Mouse (Mus musculus): Measurements from ENCODE around the gene Gm20517. TPM values are rescaled to one million over a fixed set of nuclear protein-coding genes. Genes with fewer than 3 reads are reported as not detected.
A peak's percentile ranks its signal among the peaks of the same experiment; 100 is the strongest.

Gene Gm20517
- polyA plus RNA-seq, 1 experiment from 2014 or later = 1.8 TPM

DNA sequence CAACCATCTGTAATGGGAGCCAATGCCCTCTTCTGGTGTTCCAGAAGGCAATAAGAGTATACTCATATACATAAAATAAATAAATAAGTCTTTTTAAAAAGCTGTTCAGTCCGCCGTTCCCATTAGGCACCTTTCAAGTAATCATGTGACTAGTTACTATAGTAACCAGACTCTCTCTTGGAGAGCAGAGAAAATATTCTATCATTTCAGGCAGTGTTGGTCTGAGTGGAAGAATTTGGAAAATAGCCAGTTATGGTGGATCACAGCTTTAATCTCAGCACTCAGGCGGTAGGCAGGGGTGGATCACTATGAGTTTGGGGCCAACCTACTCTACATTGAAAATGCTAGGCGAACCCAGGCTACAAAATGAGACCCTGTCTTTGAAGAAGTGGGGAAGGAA is 57.8 kb downstream of the Gm20517 start:
- no peak for ATAC-seq (ENCODE audit: low FRiP score, low read depth)
- H3K9me3 ChIP-seq = no peaks in the 10 kb centered on the region
- H3K27ac ChIP-seq = no peak overlapping the region
- peaks cover 8% of the 10 kb centered on the region for H3K36me3 ChIP-seq
- H3K9ac ChIP-seq = no peak overlapping the region
- no peak overlapping the region for H3K4me3 ChIP-seq
- H3K4me2 ChIP-seq (replicated peaks) = no peak overlapping the region
- peaks cover 15% of the 10 kb centered on the region for H3K4me1 ChIP-seq
- WGBS = 80% methylated on average over 4 of the region's 4 CpGs
- H3K27me3 ChIP-seq = peaks cover 23% of the 10 kb centered on the region

DNA sequence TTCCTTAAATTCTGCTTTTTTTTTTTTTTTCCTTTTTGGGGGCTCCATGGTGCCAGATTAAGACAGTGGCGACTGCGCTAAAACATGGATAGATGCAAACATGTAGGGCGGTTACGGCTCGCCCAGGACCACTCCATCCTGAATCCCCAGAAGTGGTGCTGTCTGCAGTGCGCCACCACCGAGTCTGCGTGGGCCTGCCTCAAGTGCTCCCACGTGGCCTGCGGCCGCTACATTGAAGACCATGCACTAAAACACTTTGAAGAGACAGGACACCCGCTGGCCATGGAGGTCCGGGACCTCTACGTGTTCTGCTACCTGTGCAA is 60.6 kb downstream of the Gm20517 start:
- Histone ChIP-seq H3K9ac (peak overlapping the region; percentile 68), H3K27ac (no peak overlapping the region), H3K4me3 (peak overlapping the region; percentile 48), H3K9me3 (no peaks in the 10 kb centered on the region), H3K4me1 (peaks cover 15% of the 10 kb centered on the region), H3K36me3 (peaks cover 19% of the 10 kb centered on the region), H3K27me3 (peaks cover 23% of the 10 kb centered on the region), H3K4me2 (replicated peaks) (peak overlapping the region; percentile 89)
- WGBS = 15% methylated on average over 14 of the region's 14 CpGs
- peak; percentile 52 for ATAC-seq (ENCODE audit: low FRiP score, low read depth)

DNA sequence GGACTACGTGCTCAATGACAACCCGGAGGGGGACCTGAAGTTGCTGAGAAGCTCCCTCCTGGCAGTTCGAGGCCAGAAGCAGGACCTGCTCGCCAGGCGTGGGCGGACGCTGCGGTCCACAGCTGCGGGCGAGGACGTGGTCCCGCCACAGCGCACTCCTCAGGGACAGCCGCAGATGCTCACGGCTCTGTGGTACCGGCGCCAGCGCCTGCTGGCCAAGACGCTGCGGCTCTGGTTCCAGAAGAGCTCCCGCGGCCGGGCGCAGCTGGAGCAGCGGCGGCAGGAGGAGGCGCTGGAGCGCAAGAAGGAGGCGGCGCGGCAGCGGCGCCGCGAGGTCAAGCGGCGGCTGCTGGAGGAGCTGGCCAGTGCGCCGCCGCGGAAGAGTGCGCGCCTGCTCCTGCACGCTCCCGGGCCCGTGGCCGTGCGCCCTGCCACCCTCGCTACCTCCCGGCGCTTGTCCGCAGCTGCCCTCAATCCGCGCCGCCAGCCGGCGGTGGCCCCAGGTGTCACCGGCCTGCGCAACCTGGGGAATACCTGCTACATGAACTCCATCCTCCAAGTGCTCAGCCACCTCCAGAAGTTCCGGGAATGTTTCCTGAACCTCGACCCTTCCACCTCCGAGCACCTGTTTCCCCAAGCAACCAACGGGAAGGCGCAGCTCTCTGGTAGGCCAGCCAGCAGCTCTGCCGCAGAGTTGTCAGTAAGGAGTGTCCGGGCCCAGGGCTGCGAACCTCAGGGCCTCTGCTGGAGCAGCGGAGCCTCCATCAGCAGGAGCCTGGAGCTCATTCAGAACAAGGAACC is 61.1 kb downstream of the Gm20517 start:
- peak overlapping the region; percentile 68 for H3K9ac ChIP-seq
- peak; percentile 83 for ATAC-seq (ENCODE audit: low FRiP score, low read depth)
- peaks cover 23% of the 10 kb centered on the region for H3K27me3 ChIP-seq
- peak overlapping the region; percentile 48 for H3K4me3 ChIP-seq
- peaks cover 19% of the 10 kb centered on the region for H3K36me3 ChIP-seq
- H3K4me2 ChIP-seq (replicated peaks) = peak overlapping the region; percentile 89
- H3K27ac ChIP-seq = no peak overlapping the region
- H3K4me1 ChIP-seq = peaks cover 15% of the 10 kb centered on the region
- 5% methylated on average over 60 of the region's 68 CpGs for WGBS
- no peaks in the 10 kb centered on the region for H3K9me3 ChIP-seq

DNA sequence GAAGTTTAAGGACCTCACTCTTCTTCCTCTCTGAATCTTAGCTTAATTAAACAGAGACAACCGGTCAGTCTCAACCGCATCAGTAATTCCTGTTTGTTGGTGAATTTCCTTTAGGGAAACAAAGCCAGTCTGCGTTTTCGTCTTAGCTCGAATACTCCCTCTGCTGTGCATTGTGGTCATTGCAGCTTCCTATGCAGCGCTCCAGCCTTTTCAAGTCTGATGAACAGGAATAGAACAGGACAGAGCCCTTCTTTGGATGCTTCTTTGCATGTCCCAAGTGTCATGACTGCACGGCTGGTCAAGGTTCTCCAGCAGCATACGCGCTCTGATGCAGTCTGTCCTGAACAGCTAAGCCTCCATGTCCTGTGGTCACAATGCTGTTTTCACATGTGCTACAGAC is 65.2 kb downstream of the Gm20517 start:
- H3K4me3 ChIP-seq = no peak overlapping the region
- peaks cover 13% of the 10 kb centered on the region for H3K27me3 ChIP-seq
- no peak overlapping the region for H3K27ac ChIP-seq
- peaks cover 54% of the 10 kb centered on the region for H3K36me3 ChIP-seq
- peaks cover 15% of the 10 kb centered on the region for H3K4me1 ChIP-seq
- no peak for ATAC-seq (ENCODE audit: low FRiP score, low read depth)
- H3K9me3 ChIP-seq = no peaks in the 10 kb centered on the region
- whole genome bisulfite sequencing = 25% methylated on average over 9 of the region's 9 CpGs
- no peak overlapping the region for H3K4me2 ChIP-seq (replicated peaks)
- H3K9ac ChIP-seq = no peak overlapping the region

DNA sequence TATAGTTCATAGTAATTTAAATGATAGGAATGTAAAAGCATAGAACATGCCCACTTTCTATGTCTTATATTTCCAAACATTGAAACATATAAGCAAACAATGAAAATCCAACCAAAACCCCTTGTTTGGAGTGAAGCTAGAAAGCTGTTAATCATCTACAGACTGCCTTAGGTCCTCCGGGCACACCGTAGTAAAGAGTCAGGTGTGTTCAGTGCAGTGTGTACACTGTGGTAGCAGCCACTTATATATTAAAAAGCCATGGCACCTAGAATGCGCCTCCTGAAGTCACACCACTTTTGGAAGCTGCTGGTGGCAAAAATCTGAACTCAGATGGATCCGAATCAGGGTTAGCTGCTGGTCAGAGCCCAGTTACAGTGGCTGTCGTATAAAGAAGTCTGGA is 66.8 kb downstream of the Gm20517 start:
- Histone ChIP-seq H3K27me3 (peaks cover 1% of the 10 kb centered on the region), H3K36me3 (peaks cover 64% of the 10 kb centered on the region), H3K4me2 (replicated peaks) (no peak overlapping the region), H3K9me3 (no peaks in the 10 kb centered on the region), H3K27ac (no peak overlapping the region), H3K9ac (no peak overlapping the region), H3K4me1 (peaks cover under 1% of the 10 kb centered on the region), H3K4me3 (no peak overlapping the region)
- WGBS = 87% methylated on average over 5 of the region's 5 CpGs
- ATAC-seq (ENCODE audit: low FRiP score, low read depth) = no peak

DNA sequence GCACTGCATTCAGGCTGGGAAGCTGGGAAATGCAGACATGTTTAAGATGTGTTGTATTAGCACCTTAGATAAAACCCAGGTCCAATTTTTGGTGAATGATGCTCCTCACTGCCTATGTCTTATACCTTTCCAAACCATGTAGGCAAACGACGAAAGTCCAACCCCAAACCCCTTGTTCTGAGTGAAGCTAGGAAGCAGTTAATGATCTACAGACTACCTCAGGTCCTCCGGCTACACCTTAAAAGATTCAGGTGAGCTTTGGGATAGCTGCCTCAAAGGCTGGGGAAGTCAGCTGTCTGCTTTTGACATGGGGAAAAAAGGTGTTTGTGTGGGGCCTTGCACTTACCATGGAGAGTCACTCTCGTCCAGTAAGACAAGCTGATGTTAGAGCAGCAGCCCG is 67.3 kb downstream of the Gm20517 start:
- 88% methylated on average over 5 of the region's 5 CpGs for WGBS
- H3K27me3 ChIP-seq = no peaks in the 10 kb centered on the region
- H3K9ac ChIP-seq = no peak overlapping the region
- H3K27ac ChIP-seq = no peak overlapping the region
- H3K36me3 ChIP-seq = peaks cover 67% of the 10 kb centered on the region
- no peaks in the 10 kb centered on the region for H3K9me3 ChIP-seq
- H3K4me1 ChIP-seq = no peaks in the 10 kb centered on the region
- ATAC-seq (ENCODE audit: low FRiP score, low read depth) = no peak
- H3K4me2 ChIP-seq (replicated peaks) = no peak overlapping the region
- H3K4me3 ChIP-seq = no peak overlapping the region

DNA sequence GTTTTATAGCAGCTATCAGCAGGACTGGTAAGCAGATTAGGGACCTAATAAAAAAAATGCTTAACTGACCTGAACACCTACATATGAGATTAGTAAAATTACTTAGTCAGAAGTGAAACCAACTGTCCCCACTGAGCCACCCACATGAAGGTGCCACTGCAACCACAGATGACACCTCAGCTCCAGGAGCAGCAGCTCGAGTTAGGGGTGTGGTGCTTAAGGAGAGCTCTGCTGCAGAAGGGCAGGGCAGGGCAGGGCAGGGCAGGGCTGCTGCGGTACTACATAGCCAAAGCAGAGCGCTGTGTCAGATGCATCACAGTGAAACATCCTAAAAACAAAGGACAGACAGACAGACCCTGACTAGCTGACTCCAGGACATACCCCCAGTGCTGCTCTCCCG is 71.4 kb downstream of the Gm20517 start:
- no peaks in the 10 kb centered on the region for H3K27me3 ChIP-seq
- peaks cover 76% of the 10 kb centered on the region for H3K36me3 ChIP-seq
- H3K4me2 ChIP-seq (replicated peaks) = no peak overlapping the region
- no peak overlapping the region for H3K27ac ChIP-seq
- H3K4me1 ChIP-seq = peaks cover 9% of the 10 kb centered on the region
- H3K9ac ChIP-seq = no peak overlapping the region
- H3K4me3 ChIP-seq = no peak overlapping the region
- no peaks in the 10 kb centered on the region for H3K9me3 ChIP-seq
- WGBS = 78% methylated on average over 4 of the region's 4 CpGs
- no peak for ATAC-seq (ENCODE audit: low FRiP score, low read depth)

DNA sequence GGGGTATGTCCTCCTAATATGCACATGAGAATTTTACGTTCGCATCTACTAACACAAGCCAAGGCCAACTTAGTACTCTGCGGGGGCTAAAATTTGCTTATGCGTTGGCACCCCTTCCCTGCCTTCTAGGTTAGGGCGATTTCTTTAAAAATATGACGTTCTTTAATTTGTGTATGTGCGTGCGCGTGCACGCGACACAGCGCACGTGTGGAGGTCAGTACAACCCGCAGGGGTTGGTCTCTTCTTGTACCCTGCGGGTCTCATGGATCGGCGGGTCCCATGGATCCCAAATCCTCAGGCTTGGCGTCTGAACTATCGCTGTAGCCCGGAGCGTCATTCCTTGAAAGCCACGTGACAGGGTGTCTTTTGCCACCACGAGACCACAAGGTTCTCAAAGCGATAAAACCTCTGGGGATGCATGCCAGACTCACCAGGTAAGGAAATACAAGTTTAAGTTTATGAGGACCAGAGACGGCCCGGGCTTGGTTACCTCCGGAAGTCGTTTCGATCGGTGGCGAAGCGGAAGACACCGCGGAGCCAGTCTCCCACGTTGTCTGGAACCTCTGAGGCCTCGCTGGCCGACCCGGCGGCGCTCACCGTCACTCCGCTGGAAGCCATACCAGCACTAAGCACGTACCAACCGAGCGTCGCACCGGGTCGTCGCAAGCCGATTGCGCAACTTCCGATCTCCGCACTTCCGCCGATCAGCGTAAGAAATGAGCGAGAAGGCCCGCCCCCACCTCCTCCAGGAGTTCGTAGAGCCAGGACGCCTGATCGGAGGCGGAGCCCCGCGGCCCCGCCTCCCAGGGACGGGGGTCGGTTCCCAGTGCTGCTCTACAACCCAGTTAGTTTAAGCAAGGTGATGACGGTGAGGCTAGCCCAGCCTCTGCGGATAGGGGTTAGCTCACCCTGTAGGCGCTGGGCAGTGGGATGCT is 76.3 kb downstream of the Gm20517 start:
- Histone ChIP-seq H3K27ac (peak overlapping the region; percentile 73; the same call in 1 of the 2 replicates), H3K9ac (peak overlapping the region; percentile 83), H3K4me3 (peak overlapping the region; percentile 89), H3K4me1 (peaks cover 24% of the 10 kb centered on the region), H3K9me3 (no peaks in the 10 kb centered on the region), H3K4me2 (replicated peaks) (peak overlapping the region; percentile 97), H3K27me3 (0 out of 2 replicates have a peak, but pooled peaks cover 1% of the 10 kb centered on the region), H3K36me3 (peaks cover 34% of the 10 kb centered on the region)
- ATAC-seq (ENCODE audit: low FRiP score, low read depth) = peak; percentile 92
- WGBS = under 1% methylated on average over 70 of the region's 70 CpGs

DNA sequence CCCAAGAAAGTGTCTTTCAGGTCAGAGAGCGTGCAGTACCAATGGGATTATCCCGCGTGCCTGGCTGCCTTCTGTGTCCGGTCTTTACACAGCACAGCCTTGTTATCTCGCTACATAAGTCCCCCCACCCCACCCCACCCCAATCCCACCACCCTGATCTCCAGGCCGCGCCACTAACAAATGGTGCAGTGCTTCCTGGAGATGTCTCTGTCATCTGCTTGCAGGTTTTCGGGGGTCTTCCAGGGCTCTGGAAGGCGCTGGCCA is 76.9 kb downstream of the Gm20517 start, which contains the start of gene Tomm6:
Gene Tomm6, minus strand, starts transcription at position 43 of the 264 bp plus-strand sequence.
- peak within 1 kb of the TSS; percentile 83 for H3K9ac ChIP-seq
- no peak for ATAC-seq (ENCODE audit: low FRiP score, low read depth)
- peak within 1 kb of the TSS; percentile 97 for H3K4me2 ChIP-seq (replicated peaks)
- H3K27ac ChIP-seq = peak within 1 kb of the TSS; percentile 73; the same call in 1 of the 2 replicates
- peaks cover 28% of the 10 kb centered on the region for H3K36me3 ChIP-seq
- peak within 1 kb of the TSS; percentile 89 for H3K4me3 ChIP-seq
- no peaks in the 10 kb centered on the region for H3K9me3 ChIP-seq
- H3K4me1 ChIP-seq = peaks cover 24% of the 10 kb centered on the region
- WGBS = under 1% methylated on average over 9 of the region's 9 CpGs
- 0 out of 2 replicates have a peak, but pooled peaks cover 7% of the 10 kb centered on the region for H3K27me3 ChIP-seq

DNA sequence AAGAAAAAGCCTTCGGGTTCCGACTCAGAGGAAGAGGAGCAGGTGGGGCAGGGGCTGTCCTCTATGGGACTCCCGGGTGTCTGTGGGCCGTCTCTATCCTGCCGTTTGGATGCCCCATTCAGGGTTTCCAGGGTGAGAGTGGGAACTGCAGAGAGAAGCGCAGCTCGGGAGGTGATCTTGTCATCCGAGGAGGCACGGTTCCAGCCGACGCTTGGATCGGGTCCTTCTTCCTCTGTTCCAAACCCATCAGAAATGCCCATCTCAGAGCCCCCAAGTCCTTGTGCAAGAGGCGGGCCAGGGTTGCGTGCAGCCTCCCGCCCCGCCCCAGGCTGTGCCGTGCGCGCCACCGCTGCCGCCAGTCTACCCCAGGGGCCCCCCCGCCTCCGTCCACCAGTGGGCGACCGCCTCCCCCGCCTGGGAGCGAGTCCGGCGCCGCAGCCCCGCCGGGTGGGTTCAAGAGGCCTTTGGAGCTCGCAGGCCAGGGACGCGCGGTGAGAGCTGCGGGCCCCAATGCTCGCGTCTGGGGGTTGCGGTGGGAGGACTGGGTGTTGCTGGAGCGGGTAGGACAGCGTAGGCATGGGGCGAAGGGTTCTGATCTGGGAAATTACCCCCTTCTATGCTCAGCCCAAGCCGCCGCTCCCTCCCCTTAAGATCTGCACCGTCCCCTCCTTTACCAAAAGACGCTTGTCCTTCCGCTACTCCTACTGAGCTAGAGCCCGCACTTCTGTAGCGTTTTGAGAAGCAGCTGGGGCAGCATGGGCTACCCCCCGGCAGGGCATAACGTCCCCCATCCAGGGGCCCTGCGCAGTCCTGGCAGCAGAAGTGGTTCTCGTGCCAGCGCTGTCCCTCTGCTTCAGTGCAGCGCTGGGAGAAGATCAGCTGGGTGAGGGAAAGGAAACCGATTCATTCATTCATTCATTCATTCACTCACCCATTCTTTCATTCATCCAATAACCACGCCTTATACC is 77.5 kb downstream of the Gm20517 start, which contains the start of gene Frs3:
Gene Frs3, plus strand, starts transcription at position 423 of the 968 bp plus-strand sequence.
- Histone ChIP-seq H3K9ac (peak within 1 kb of the TSS; percentile 83), H3K27me3 (0 out of 2 replicates have a peak, but pooled peaks cover 9% of the 10 kb centered on the region), H3K4me2 (replicated peaks) (peak within 1 kb of the TSS; percentile 97), H3K4me3 (peak within 1 kb of the TSS; percentile 89), H3K36me3 (peaks cover 25% of the 10 kb centered on the region), H3K4me1 (peaks cover 27% of the 10 kb centered on the region), H3K27ac (peak within 1 kb of the TSS; percentile 73; the same call in 1 of the 2 replicates), H3K9me3 (no peaks in the 10 kb centered on the region)
- WGBS = 1% methylated on average over 58 of the region's 58 CpGs
- ATAC-seq (ENCODE audit: low FRiP score, low read depth) = peak; percentile 60

DNA sequence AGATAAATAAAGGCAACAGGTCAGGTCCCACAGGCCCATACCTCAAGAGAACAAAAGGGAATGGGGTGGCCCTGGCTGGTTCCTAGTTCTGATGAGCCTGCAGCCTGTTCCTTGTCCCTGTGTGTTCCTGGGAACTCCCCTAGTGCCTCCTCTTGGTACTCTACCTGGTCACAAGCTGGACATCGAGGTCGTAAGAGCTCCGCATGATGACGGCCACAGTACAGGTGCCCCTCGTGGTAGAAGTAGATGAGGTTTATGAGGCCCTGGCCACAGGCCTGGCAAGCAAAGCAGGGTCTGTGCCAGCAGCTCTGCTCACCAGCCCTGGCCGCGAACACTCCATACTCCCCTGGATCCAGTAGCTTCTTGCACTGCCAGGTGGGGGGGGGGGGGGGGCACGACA is 78.5 kb downstream of the Gm20517 start:
- peak overlapping the region; percentile 89 for H3K4me3 ChIP-seq
- ATAC-seq (ENCODE audit: low FRiP score, low read depth) = no peak
- peak overlapping the region; percentile 97 for H3K4me2 ChIP-seq (replicated peaks)

More for the DNA sequence above, 78.5 kb downstream of the Gm20517 start:
- H3K36me3 ChIP-seq = peaks cover 15% of the 10 kb centered on the region
- H3K27ac ChIP-seq = no peak overlapping the region
- WGBS = 69% methylated on average over 8 of the region's 8 CpGs
- H3K27me3 ChIP-seq = 0 out of 2 replicates have a peak, but pooled peaks cover 9% of the 10 kb centered on the region
- no peak overlapping the region for H3K9ac ChIP-seq
- peaks cover 33% of the 10 kb centered on the region for H3K4me1 ChIP-seq
- no peaks in the 10 kb centered on the region for H3K9me3 ChIP-seq

Measured in limb, embryonic 13.5 days (tissue).